Mouse (Mus musculus) CD4-positive, CD25-positive, alpha-beta regulatory T cell, adult 4 months (primary cell): ENCODE data around the gene Cenpm. TPM values are rescaled to one million over a fixed set of nuclear protein-coding genes. Genes with fewer than 3 reads are reported as not detected.

Source experiments
- ATAC-seq: one replicate; pipeline ENCODE4 v1.8.0; 2017
- polyA plus RNA-seq, 2 experiments: library from polyadenylated mRNA; unstranded; fragments of 100-300 nt; shearing (Covaris generic); gene quantifications; one replicate each; pipeline ENCODE4 v1.2.1; 2017

The Cenpm gene
- polyA plus RNA-seq, 2 experiments from 2014 or later = 6.7 to 18.5 TPM

- no peak for ATAC-seq
Observed at GRCm38 (mm10) chr15:82213222-82213621, 31.3 kb downstream of the Cenpm start.

GRCm38 (mm10) chr15:82212752-82213063 lies 31.8 kb downstream of the Cenpm start, which contains the start of gene Shisa8:
TSS of gene Shisa8 (minus strand) at chr15:82212815.
- no peak for ATAC-seq

GRCm38 (mm10) chr15:82211911-82212751 lies 32.4 kb downstream of the Cenpm start:
- no peak for ATAC-seq

- no peak for ATAC-seq
Observed at GRCm38 (mm10) chr15:82211281-82211680, 33.3 kb downstream of the Cenpm start.

GRCm38 (mm10) chr15:82210801-82211200 lies 33.7 kb downstream of the Cenpm start:
- no peak for ATAC-seq

- ATAC-seq = no peak
Observed at GRCm38 (mm10) chr15:82209295-82210050, 35.1 kb downstream of the Cenpm start.

GRCm38 (mm10) chr15:82208307-82208706 lies 36.2 kb downstream of the Cenpm start:
- ATAC-seq = no peak

- no peak for ATAC-seq
Observed at GRCm38 (mm10) chr15:82207504-82208219, 36.9 kb downstream of the Cenpm start.

GRCm38 (mm10) chr15:82207105-82207459 lies 37.5 kb downstream of the Cenpm start:
- no peak for ATAC-seq

- no peak for ATAC-seq
Observed at GRCm38 (mm10) chr15:82206365-82207104, 38.0 kb downstream of the Cenpm start.

- ATAC-seq = no peak
Observed at GRCm38 (mm10) chr15:82204680-82205371, 39.7 kb downstream of the Cenpm start.

GRCm38 (mm10) chr15:82203611-82204351 lies 40.8 kb downstream of the Cenpm start:
- no peak for ATAC-seq

- no peak for ATAC-seq
Observed at GRCm38 (mm10) chr15:82203090-82203489, 41.5 kb downstream of the Cenpm start.

GRCm38 (mm10) chr15:82202086-82202485 lies 42.5 kb downstream of the Cenpm start:
- ATAC-seq = no peak

- no peak for ATAC-seq
Observed at GRCm38 (mm10) chr15:82199546-82199945, 45.0 kb downstream of the Cenpm start.

GRCm38 (mm10) chr15:82198342-82198741 lies 46.2 kb downstream of the Cenpm start:
- ATAC-seq = no peak

- no peak for ATAC-seq
Observed at GRCm38 (mm10) chr15:82197937-82198336, 46.6 kb downstream of the Cenpm start.

GRCm38 (mm10) chr15:82197246-82197750 lies 47.2 kb downstream of the Cenpm start:
- no peak for ATAC-seq

- ATAC-seq = no peak
Observed at GRCm38 (mm10) chr15:82196300-82196699, 48.2 kb downstream of the Cenpm start.

GRCm38 (mm10) chr15:82192617-82193016 lies 51.9 kb downstream of the Cenpm start:
- no peak for ATAC-seq
